8 mouse cellular contexts compared by ENCODE assay signal in genomic region chr9:96436901-96437804, GRCm38 (mm10). TPM values are rescaled to one million over a fixed set of nuclear protein-coding genes. Genes with fewer than 3 reads are reported as not detected.
DNase-seq lines count a peak whose midpoint lies in the region; ATAC-seq lines count a peak whose summit lies in the region.

No protein-coding gene starts in this region.

- no peaks in the 10 kb centered on the region for H3K36me3 ChIP-seq in embryonic facial prominence, embryonic 10.5 days (replicated peaks)
- no peaks in the 10 kb centered on the region for H3K36me3 ChIP-seq in hindbrain, embryonic 13.5 days
- H3K36me3 ChIP-seq in liver, embryonic 12.5 days: no peaks in the 10 kb centered on the region
- no peaks in the 10 kb centered on the region for H3K36me3 ChIP-seq in stomach, embryonic 15.5 days

- no peaks in the 10 kb centered on the region for H3K9me3 ChIP-seq in embryonic facial prominence, embryonic 10.5 days
- H3K9me3 ChIP-seq in hindbrain, embryonic 13.5 days: no peaks in the 10 kb centered on the region
- no peaks in the 10 kb centered on the region for H3K9me3 ChIP-seq in liver, embryonic 12.5 days (replicated peaks)
- H3K9me3 ChIP-seq in stomach, embryonic 15.5 days: no peaks in the 10 kb centered on the region

- peak; percentile 26 for ATAC-seq in CD4-positive, CD25-positive, alpha-beta regulatory T cell, adult 4 months
- peak; percentile 35 for ATAC-seq in hindbrain, embryonic 13.5 days (ENCODE audit: low FRiP score)
- ATAC-seq in liver, embryonic 12.5 days: 0 out of 2 replicates have a peak, but pooled peaks have one; percentile 21
- 0 out of 2 replicates have a peak, but pooled peaks have one; percentile 4 for ATAC-seq in stomach, embryonic 15.5 days (ENCODE audit: insufficient read depth, low FRiP score, low read depth)

- peak; percentile 36 for DNase-seq in embryo, embryonic 10 days (ENCODE audit: low spot score)
- no peak for DNase-seq in embryo, embryonic 11 days
- DNase-seq in embryonic facial prominence, embryonic 10.5 days (ENCODE audit: low spot score): peak; percentile 29
- no peak for DNase-seq in layer of hippocampus, postnatal 25 days (ENCODE audit: extremely low spot score in 1 of 2, low spot score in 1 of 2)

- H3K4me2 ChIP-seq in hindbrain, embryonic 13.5 days: peak overlapping the region; percentile 72
- H3K4me2 ChIP-seq in liver, embryonic 12.5 days: peak overlapping the region; percentile 72
- peak overlapping the region; percentile 91 for H3K4me2 ChIP-seq in stomach, embryonic 15.5 days

- peak overlapping the region; percentile 83 for H3K27ac ChIP-seq in embryonic facial prominence, embryonic 10.5 days (replicated peaks)
- H3K27ac ChIP-seq in hindbrain, embryonic 13.5 days: peak overlapping the region; percentile 81
- H3K27ac ChIP-seq in liver, embryonic 12.5 days: peak overlapping the region; percentile 65; the same call in 1 of the 2 replicates
- peak overlapping the region; percentile 81 for H3K27ac ChIP-seq in stomach, embryonic 15.5 days

- peak overlapping the region; percentile 59 for H3K4me3 ChIP-seq in embryonic facial prominence, embryonic 10.5 days
- peak overlapping the region; percentile 43 for H3K4me3 ChIP-seq in hindbrain, embryonic 13.5 days
- H3K4me3 ChIP-seq in liver, embryonic 12.5 days: peak overlapping the region; percentile 47
- peak overlapping the region; percentile 47 for H3K4me3 ChIP-seq in stomach, embryonic 15.5 days (replicated peaks)

- H3K9ac ChIP-seq in hindbrain, embryonic 13.5 days: peak overlapping the region; percentile 77
- H3K9ac ChIP-seq in liver, embryonic 12.5 days: 0 out of 2 replicates have a peak overlapping the region, but pooled peaks have one; percentile 19
- 0 out of 2 replicates have a peak overlapping the region, but pooled peaks have one; percentile 29 for H3K9ac ChIP-seq in stomach, embryonic 15.5 days

- peaks cover 31% of the 10 kb centered on the region for H3K4me1 ChIP-seq in embryonic facial prominence, embryonic 10.5 days
- H3K4me1 ChIP-seq in hindbrain, embryonic 13.5 days (replicated peaks): peaks cover 28% of the 10 kb centered on the region
- peaks cover 27% of the 10 kb centered on the region for H3K4me1 ChIP-seq in liver, embryonic 12.5 days
- peaks cover 21% of the 10 kb centered on the region for H3K4me1 ChIP-seq in stomach, embryonic 15.5 days

- peaks cover 64% of the 10 kb centered on the region for H3K27me3 ChIP-seq in embryonic facial prominence, embryonic 10.5 days (replicated peaks; ENCODE audit: low read depth, poor library complexity, severe bottlenecking)
- H3K27me3 ChIP-seq in hindbrain, embryonic 13.5 days: 0 out of 2 replicates have a peak, but pooled peaks cover 8% of the 10 kb centered on the region
- peaks cover 50% of the 10 kb centered on the region for H3K27me3 ChIP-seq in liver, embryonic 12.5 days (replicated peaks)
- no peaks in the 10 kb centered on the region for H3K27me3 ChIP-seq in stomach, embryonic 15.5 days (replicated peaks)

- WGBS in embryonic facial prominence, embryonic 10.5 days: 9% methylated on average over 28 of the region's 28 CpGs
- 7% methylated on average over 28 of the region's 28 CpGs for WGBS in hindbrain, embryonic 13.5 days
- 24% methylated on average over 28 of the region's 28 CpGs for WGBS in liver, embryonic 12.5 days (ENCODE audit: insufficient replicate concordance)
- 17% methylated on average over 28 of the region's 28 CpGs for WGBS in stomach, embryonic 15.5 days

RNA-seq across cellular contexts. Expression of gene Rnf7, which starts 41.3 kb away (rescaled TPM):
- polyA plus RNA-seq in CD4-positive, CD25-positive, alpha-beta regulatory T cell, adult 4 months (2017; shearing (Covaris generic)): 100 to 1,000 TPM in 1 of 2 experiments, 10 to 100 TPM in 1; 99.6 to 100 TPM
- polyA plus RNA-seq in embryonic facial prominence, embryonic 10.5 days (2016; fragmentation: Nextera tagmentation; extraction: Ambion mirVana): 264 and 272 TPM in 2 replicates
- polyA plus RNA-seq in hindbrain, embryonic 13.5 days (2015; fragmentation: Nextera tagmentation; extraction: Ambion mirVana): 256 and 260 TPM in 2 replicates
- 104 and 110 TPM in 2 replicates for polyA plus RNA-seq in liver, embryonic 12.5 days (2016; fragmentation: Nextera tagmentation; extraction: Ambion mirVana)
- polyA plus RNA-seq in stomach, embryonic 15.5 days (2015; fragmentation: Nextera tagmentation; extraction: Ambion mirVana): 182 and 201 TPM in 2 replicates
- total RNA-seq in layer of hippocampus, postnatal 25 days (2021): 10 to 100 TPM; 58.1 to 58.5 TPM

Comparison
In these comparisons a context has a peak if more than half of its experiments do, and no peak if none do; other contexts are left out.
1. DNase-seq: peak in embryo, embryonic 10 days (single experiment) and embryonic facial prominence, embryonic 10.5 days (single experiment); none in embryo, embryonic 11 days (single experiment) and layer of hippocampus, postnatal 25 days (0 of 2).
2. H3K9ac ChIP-seq: peak in every context shown above with its lines; median percentile 77 in hindbrain, embryonic 13.5 days; 29 in stomach, embryonic 15.5 days; 19 in liver, embryonic 12.5 days.
3. Peak in every context shown above with its lines, with median percentiles within 50 percentile points of each other: ATAC-seq, H3K27ac ChIP-seq, H3K4me3 ChIP-seq and H3K4me2 ChIP-seq.